In the genomic region with DNA sequence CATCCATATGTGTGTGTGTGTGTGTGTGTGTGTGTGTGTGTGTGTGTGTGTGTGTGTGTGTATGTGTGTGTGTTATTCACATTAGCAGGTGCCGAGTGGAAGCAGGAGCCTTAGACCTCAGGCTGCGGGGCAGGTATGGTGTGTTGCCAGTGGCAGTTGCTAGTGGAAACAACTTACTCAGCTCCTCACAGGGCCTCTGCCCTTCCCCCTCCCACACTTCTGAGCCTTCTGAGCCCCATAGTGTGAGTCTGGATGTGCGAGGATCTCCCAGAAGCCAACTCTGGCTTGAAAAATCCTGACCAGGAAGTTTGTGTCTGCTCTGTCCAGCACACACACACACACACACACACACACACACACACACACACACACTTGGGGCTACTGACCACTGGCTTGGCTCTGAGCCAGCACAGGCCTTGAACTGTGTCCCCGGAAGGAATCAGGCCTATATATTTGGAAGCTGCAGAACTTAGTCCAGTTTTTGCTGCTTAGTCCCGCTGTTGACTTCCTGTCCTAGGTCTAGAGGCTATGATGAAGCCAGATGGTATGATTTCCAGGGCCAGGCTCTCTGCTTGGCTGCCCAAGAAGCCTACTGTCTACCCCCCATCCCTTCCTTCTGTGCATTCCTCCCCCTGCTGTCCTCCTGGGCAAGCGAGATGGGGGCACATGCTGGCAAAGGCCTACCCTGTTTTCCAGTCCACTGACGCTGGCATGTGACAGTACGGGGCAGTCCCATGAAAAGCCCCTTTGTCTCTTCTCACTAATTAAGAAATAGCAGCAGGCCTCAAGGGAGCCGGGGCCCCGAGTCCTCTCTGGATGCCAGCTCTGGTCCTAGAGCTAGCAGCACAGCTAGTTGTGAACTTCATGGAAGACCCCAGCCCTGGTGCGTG, we compare ENCODE assay signal across 9 mouse cellular contexts. TPM values are rescaled to one million over a fixed set of nuclear protein-coding genes. Genes with fewer than 3 reads are reported as not detected.
DNase-seq lines count a peak whose midpoint lies in the region; ATAC-seq lines count a peak whose summit lies in the region.
"Had no signal": no experiment of that assay in that cellular context is flagged by ENCODE, and none has a peak within 500 bp of the region (broad histone marks: within the 10 kb centered on the region; RNA-seq: fewer than 3 reads in every experiment).

No protein-coding gene starts in this region.

- no peaks in the 10 kb centered on the region for H3K9me3 ChIP-seq in hindbrain, embryonic 13.5 days
- H3K9me3 ChIP-seq in midbrain, embryonic 14.5 days (ENCODE audit: control insufficient read depth, low read length), result no peaks in the 10 kb centered on the region

- 35% methylated on average over 10 of the region's 11 CpGs for WGBS in hindbrain, embryonic 13.5 days
- 46% methylated on average over 11 of the region's 11 CpGs for WGBS in midbrain, embryonic 14.5 days

- no peaks in the 10 kb centered on the region; the same call in 1 of the 2 replicates for H3K36me3 ChIP-seq in hindbrain, embryonic 13.5 days
- H3K36me3 ChIP-seq in midbrain, embryonic 14.5 days (ENCODE audit: control insufficient read depth, insufficient read depth, low read length), result no peaks in the 10 kb centered on the region

- H3K27me3 ChIP-seq in hindbrain, embryonic 13.5 days, result no peaks in the 10 kb centered on the region
- H3K27me3 ChIP-seq in midbrain, embryonic 14.5 days (ENCODE audit: control insufficient read depth, insufficient read depth, low read length), result no peaks in the 10 kb centered on the region

- no peak overlapping the region for H3K9ac ChIP-seq in hindbrain, embryonic 13.5 days
- H3K9ac ChIP-seq in midbrain, embryonic 14.5 days (replicated peaks; ENCODE audit: low read length), result no peak overlapping the region

- peak; percentile 17 for DNase-seq in gastrocnemius, postnatal 10 days
- DNase-seq in gastrocnemius, postnatal 25 days, result no peak
- peak; percentile 90 for DNase-seq in cerebellum, adult 9-11 months
- peak; percentile 72 for DNase-seq in midbrain, embryonic 14.5 days
- no peak for DNase-seq in adrenal gland, postnatal 14 days
- no peak for DNase-seq in urinary bladder, adult 2 months (ENCODE audit: low spot score)

- H3K27ac ChIP-seq in hindbrain, embryonic 13.5 days, result peak overlapping the region; percentile 81
- H3K27ac ChIP-seq in midbrain, embryonic 14.5 days (replicated peaks; ENCODE audit: low read depth, low read length), result 0 out of 2 replicates have a peak overlapping the region, but pooled peaks have one; percentile 55

- H3K4me1 ChIP-seq in hindbrain, embryonic 13.5 days (replicated peaks), result peaks cover 64% of the 10 kb centered on the region
- peaks cover 11% of the 10 kb centered on the region for H3K4me1 ChIP-seq in midbrain, embryonic 14.5 days (ENCODE audit: control insufficient read depth, insufficient read depth, low read length)

- H3K4me3 ChIP-seq in hindbrain, embryonic 13.5 days, result no peak overlapping the region
- no peak overlapping the region for H3K4me3 ChIP-seq in midbrain, embryonic 14.5 days (replicated peaks; ENCODE audit: low read depth, low read length)

- ATAC-seq in hindbrain, embryonic 13.5 days (ENCODE audit: low FRiP score), result peak; percentile 83
- ATAC-seq in midbrain, embryonic 14.5 days (ENCODE audit: low FRiP score, low TSS enrichment), result peak; percentile 72
- no peak for ATAC-seq in inflammation-experienced regulatory T-cells, adult 6 months

- no peak overlapping the region for H3K4me2 ChIP-seq in hindbrain, embryonic 13.5 days
- H3K4me2 ChIP-seq in midbrain, embryonic 14.5 days (ENCODE audit: low read length), result no peak overlapping the region

RNA-seq across cellular contexts. Expression of a gene that starts 22.2 kb away (rescaled TPM):
- total RNA-seq in gastrocnemius, postnatal 10 days (2021), result 1 to 10 TPM; 2.6 to 3.9 TPM
- total RNA-seq in gastrocnemius, postnatal 25 days (2021), result 1 to 10 TPM; 1.4 to 2.0 TPM
- polyA plus RNA-seq in hindbrain, embryonic 13.5 days (2015; fragmentation: Nextera tagmentation; extraction: Ambion mirVana), result 20.5 and 21.7 TPM in 2 replicates
- polyA plus RNA-seq in midbrain, embryonic 14.5 days (2014; fragmentation: Nextera tagmentation; extraction: Ambion mirVana), result 24.4 and 29.7 TPM in 2 replicates
- polyA plus RNA-seq in inflammation-experienced regulatory T-cells, adult 6 months (2017; shearing (Covaris generic)), result not detected
- 6.3 and 7.3 TPM in 2 replicates for total RNA-seq in adrenal gland, postnatal 14 days (2021)
- 7.8 and 10.4 TPM in 2 replicates for polyA plus RNA-seq in urinary bladder, adult 2 months (2012; rRNA removed)
- total RNA-seq: hematopoietic stem cell, adult 5-6 weeks had no signal

Comparison
In these comparisons a context has a peak if more than half of its experiments do, and no peak if none do; other contexts are left out.
1. DNase-seq: peak in gastrocnemius, postnatal 10 days (single experiment), cerebellum, adult 9-11 months (single experiment) and midbrain, embryonic 14.5 days (single experiment); none in gastrocnemius, postnatal 25 days (single experiment), adrenal gland, postnatal 14 days (single experiment) and urinary bladder, adult 2 months (single experiment).